Mouse (Mus musculus): Measurements from ENCODE around the gene Fgfr2.
"Not testable (repeated sequence)": the region's sequence is repeated elsewhere in the genome, so short reads cannot be mapped to it uniquely, and the experiment has no call there.

The Fgfr2 gene

GRCm38 (mm10) chr7:131467312-131467711 lies 1655.8 kb downstream of the Fgfr2 start:
- DNase-seq = no peak

- DNase-seq = no peak
These were observed 1657.4 kb downstream of the Fgfr2 start for GRCm38 (mm10) chr7:131465735-131466134.

- no peak for DNase-seq
These were observed 1658.0 kb downstream of the Fgfr2 start for GRCm38 (mm10) chr7:131465117-131465601.

- DNase-seq = no peak
These were observed 1666.4 kb downstream of the Fgfr2 start for GRCm38 (mm10) chr7:131456714-131457113.

GRCm38 (mm10) chr7:131437051-131437450 lies 1686.1 kb downstream of the Fgfr2 start:
- no peak for DNase-seq

GRCm38 (mm10) chr7:131434276-131434675 lies 1688.9 kb downstream of the Fgfr2 start:
- DNase-seq = no peak

- DNase-seq = no peak
These were observed 1690.9 kb downstream of the Fgfr2 start for GRCm38 (mm10) chr7:131432244-131432643.

GRCm38 (mm10) chr7:131427331-131427730 lies 1695.8 kb downstream of the Fgfr2 start:
- no peak for DNase-seq

GRCm38 (mm10) chr7:131424912-131425311 lies 1698.2 kb downstream of the Fgfr2 start:
- DNase-seq = no peak

- no peak for DNase-seq
These were observed 1705.5 kb downstream of the Fgfr2 start for GRCm38 (mm10) chr7:131417605-131418004.

GRCm38 (mm10) chr7:131416742-131417141 lies 1706.4 kb downstream of the Fgfr2 start:
- DNase-seq = not testable (repeated sequence)

- DNase-seq = no peak
These were observed 1711.2 kb downstream of the Fgfr2 start for GRCm38 (mm10) chr7:131411941-131412270.

GRCm38 (mm10) chr7:131411221-131411940 lies 1711.8 kb downstream of the Fgfr2 start:
- DNase-seq = peak; percentile 22

- DNase-seq = peak; percentile 97
These were observed 1712.6 kb downstream of the Fgfr2 start, which contains the start of the genes Ikzf5 and Acadsb for GRCm38 (mm10) chr7:131410416-131411058. Gene Ikzf5 (minus strand): TSS chr7:131410521. Gene Acadsb (plus strand): TSS chr7:131410601.

- no peak for DNase-seq
These were observed 1713.2 kb downstream of the Fgfr2 start for GRCm38 (mm10) chr7:131409988-131410385.

GRCm38 (mm10) chr7:131409321-131409987 lies 1713.7 kb downstream of the Fgfr2 start:
- no peak for DNase-seq

- not testable (repeated sequence) for DNase-seq
These were observed 1731.4 kb downstream of the Fgfr2 start for GRCm38 (mm10) chr7:131391761-131392160.

GRCm38 (mm10) chr7:131371880-131372651 lies 1751.1 kb downstream of the Fgfr2 start:
- no peak for DNase-seq

GRCm38 (mm10) chr7:131371470-131371860 lies 1751.7 kb downstream of the Fgfr2 start:
- no peak for DNase-seq

- DNase-seq = peak; percentile 91
These were observed 1752.3 kb downstream of the Fgfr2 start, which contains the start of gene Pstk for GRCm38 (mm10) chr7:131370648-131371469. Gene Pstk (plus strand): TSS chr7:131371141.

GRCm38 (mm10) chr7:131364131-131364530 lies 1759.0 kb downstream of the Fgfr2 start:
- DNase-seq = no peak

All from cerebellum, adult 11 months (tissue).